17 mouse cellular contexts compared by ENCODE assay signal in the genomic region with DNA sequence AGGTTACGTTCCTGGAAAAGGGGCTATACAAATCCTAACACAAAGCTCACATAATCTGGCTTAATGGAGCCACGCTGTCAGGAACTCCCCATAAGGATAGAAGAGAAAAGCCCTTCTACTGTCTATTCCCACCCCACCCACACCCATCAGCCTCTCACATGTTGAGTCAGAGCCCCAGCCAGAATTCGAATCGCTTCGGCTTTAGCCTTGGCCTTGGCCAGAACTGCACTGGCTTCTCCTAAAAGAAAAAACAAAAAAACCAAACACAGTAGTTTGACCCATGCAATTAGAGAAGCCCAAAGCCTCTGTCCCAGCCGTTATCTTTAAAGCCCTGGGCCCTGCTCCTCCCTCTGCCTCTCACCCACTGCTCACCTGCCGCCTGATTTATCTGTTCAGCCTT.
"Had no signal": no experiment of that assay in that cellular context is flagged by ENCODE, and none has a peak within 500 bp of the region (broad histone marks: within the 10 kb centered on the region; RNA-seq: fewer than 3 reads in every experiment).

No protein-coding gene starts in this region.

- ATAC-seq: intestine, embryonic 16.5 days; lung, postnatal 0 days; midbrain, embryonic 13.5 days had no signal

- H3K27ac ChIP-seq: limb, embryonic 12.5 days; limb, embryonic 15.5 days; macrophage; midbrain, embryonic 13.5 days; stomach, embryonic 15.5 days had no signal

- H3K9me3 ChIP-seq: limb, embryonic 12.5 days; limb, embryonic 15.5 days; midbrain, embryonic 13.5 days; stomach, embryonic 15.5 days had no signal

- DNase-seq: kidney, adult 18-20 months; kidney, adult 9 months; kidney, postnatal 14 days; kidney, postnatal 4 days; left cerebral cortex, postnatal 4 days; lung, embryonic 14.5 days; retina, postnatal 1 day; right cerebral cortex, postnatal 25 days; spleen, adult 18-20 months; thymus, postnatal 25 days had no signal

- H3K4me2 ChIP-seq: limb, embryonic 12.5 days; stomach, embryonic 15.5 days had no signal

- H3K9ac ChIP-seq: limb, embryonic 12.5 days; lung, embryonic 14.5 days; midbrain, embryonic 13.5 days; stomach, embryonic 15.5 days had no signal

- H3K27me3 ChIP-seq: limb, embryonic 12.5 days; limb, embryonic 15.5 days; midbrain, embryonic 13.5 days; stomach, embryonic 15.5 days had no signal

- H3K4me3 ChIP-seq: stomach, embryonic 15.5 days had no signal
